Mouse (Mus musculus): ENCODE results near the gene Hoxa6. TPM values are rescaled to one million over a fixed set of nuclear protein-coding genes. Genes with fewer than 3 reads are reported as not detected.

Gene Hoxa6
- polyA plus RNA-seq, 1 experiment from 2014 or later = not detected

- peaks cover 3% of the 10 kb centered on the region for H3K4me1 ChIP-seq (ENCODE audit: control insufficient read depth, low read depth, low read length)
- peaks cover 100% of the 10 kb centered on the region for H3K27me3 ChIP-seq (ENCODE audit: control insufficient read depth, insufficient read depth, low read depth, low read length)
- no peak overlapping the region for H3K4me2 ChIP-seq (ENCODE audit: low read depth, low read length)
- no peak overlapping the region for H3K27ac ChIP-seq (ENCODE audit: low read length)
- no peaks in the 10 kb centered on the region for H3K9me3 ChIP-seq (replicated peaks; ENCODE audit: control insufficient read depth, low read length)
- no peak overlapping the region for H3K4me3 ChIP-seq (ENCODE audit: low read depth, low read length)
- no peak overlapping the region for H3K9ac ChIP-seq (ENCODE audit: low read depth, low read length)
- no peak for ATAC-seq (ENCODE audit: low read depth)
- no peaks in the 10 kb centered on the region for H3K36me3 ChIP-seq (ENCODE audit: control insufficient read depth, insufficient read depth)
- WGBS (ENCODE audit: insufficient replicate concordance) = 30% methylated on average over 13 of the region's 13 CpGs
These were observed 14.2 kb upstream of the Hoxa6 start for GRCm38 (mm10) chr6:52222729-52223128.

GRCm38 (mm10) chr6:52221993-52222685, 13.6 kb upstream of the Hoxa6 start:
- peaks cover 100% of the 10 kb centered on the region for H3K27me3 ChIP-seq (ENCODE audit: control insufficient read depth, insufficient read depth, low read depth, low read length)
- ATAC-seq (ENCODE audit: low read depth) = no peak
- 14% methylated on average over 21 of the region's 21 CpGs for WGBS (ENCODE audit: insufficient replicate concordance)
- H3K27ac ChIP-seq (ENCODE audit: low read length) = no peak overlapping the region
- peak overlapping the region; percentile 56 for H3K4me3 ChIP-seq (ENCODE audit: low read depth, low read length)
- no peaks in the 10 kb centered on the region for H3K9me3 ChIP-seq (replicated peaks; ENCODE audit: control insufficient read depth, low read length)
- H3K36me3 ChIP-seq (ENCODE audit: control insufficient read depth, insufficient read depth) = no peaks in the 10 kb centered on the region
- H3K4me1 ChIP-seq (ENCODE audit: control insufficient read depth, low read depth, low read length) = peaks cover 3% of the 10 kb centered on the region
- no peak overlapping the region for H3K9ac ChIP-seq (ENCODE audit: low read depth, low read length)
- H3K4me2 ChIP-seq (ENCODE audit: low read depth, low read length) = peak overlapping the region; percentile 66

GRCm38 (mm10) chr6:52221337-52221992, 12.9 kb upstream of the Hoxa6 start, which contains the start of gene Hoxa7:
TSS of gene Hoxa7 (minus strand) at chr6:52221854.
- Histone ChIP-seq H3K27ac (ENCODE audit: low read length) (no peak within 1 kb of the TSS), H3K27me3 (ENCODE audit: control insufficient read depth, insufficient read depth, low read depth, low read length) (peaks cover 100% of the 10 kb centered on the region)
- WGBS (ENCODE audit: insufficient replicate concordance) = 1% methylated on average over 46 of the region's 46 CpGs

GRCm38 (mm10) chr6:52220865-52221310, 12.4 kb upstream of the Hoxa6 start:
- H3K36me3 ChIP-seq (ENCODE audit: control insufficient read depth, insufficient read depth) = no peaks in the 10 kb centered on the region
- H3K27me3 ChIP-seq (ENCODE audit: control insufficient read depth, insufficient read depth, low read depth, low read length) = peaks cover 100% of the 10 kb centered on the region
- H3K27ac ChIP-seq (ENCODE audit: low read length) = no peak overlapping the region
- peaks cover 3% of the 10 kb centered on the region for H3K4me1 ChIP-seq (ENCODE audit: control insufficient read depth, low read depth, low read length)
- H3K9ac ChIP-seq (ENCODE audit: low read depth, low read length) = no peak overlapping the region
- peak overlapping the region; percentile 56; the same call in 1 of the 2 replicates for H3K4me3 ChIP-seq (ENCODE audit: low read depth, low read length)
- H3K4me2 ChIP-seq (ENCODE audit: low read depth, low read length) = peak overlapping the region; percentile 66; the same call in 1 of the 2 replicates
- no peaks in the 10 kb centered on the region for H3K9me3 ChIP-seq (replicated peaks; ENCODE audit: control insufficient read depth, low read length)
- 5% methylated on average over 12 of the region's 12 CpGs for WGBS (ENCODE audit: insufficient replicate concordance)
- ATAC-seq (ENCODE audit: low read depth) = no peak

More at GRCm38 (mm10) chr6:52221337-52221992, 12.9 kb upstream of the Hoxa6 start, which contains the start of gene Hoxa7:
- H3K4me1 ChIP-seq (ENCODE audit: control insufficient read depth, low read depth, low read length) = peaks cover 3% of the 10 kb centered on the region
- peak; percentile 13; the same call in 1 of the 2 replicates for ATAC-seq (ENCODE audit: low read depth)
- H3K4me3 ChIP-seq (ENCODE audit: low read depth, low read length) = peak within 1 kb of the TSS; percentile 56
- no peak within 1 kb of the TSS for H3K9ac ChIP-seq (ENCODE audit: low read depth, low read length)
- H3K36me3 ChIP-seq (ENCODE audit: control insufficient read depth, insufficient read depth) = no peaks in the 10 kb centered on the region
- peak within 1 kb of the TSS; percentile 66 for H3K4me2 ChIP-seq (ENCODE audit: low read depth, low read length)
- no peaks in the 10 kb centered on the region for H3K9me3 ChIP-seq (replicated peaks; ENCODE audit: control insufficient read depth, low read length)

GRCm38 (mm10) chr6:52220003-52220864, 11.7 kb upstream of the Hoxa6 start:
- Histone ChIP-seq H3K4me2 (ENCODE audit: low read depth, low read length) (no peak overlapping the region), H3K27me3 (ENCODE audit: control insufficient read depth, insufficient read depth, low read depth, low read length) (peaks cover 100% of the 10 kb centered on the region), H3K4me3 (ENCODE audit: low read depth, low read length) (peak overlapping the region; percentile 2; the same call in 1 of the 2 replicates), H3K9ac (ENCODE audit: low read depth, low read length) (no peak overlapping the region), H3K9me3 (replicated peaks; ENCODE audit: control insufficient read depth, low read length) (no peaks in the 10 kb centered on the region), H3K36me3 (ENCODE audit: control insufficient read depth, insufficient read depth) (no peaks in the 10 kb centered on the region), H3K4me1 (ENCODE audit: control insufficient read depth, low read depth, low read length) (peaks cover 3% of the 10 kb centered on the region), H3K27ac (ENCODE audit: low read length) (no peak overlapping the region)
- ATAC-seq (ENCODE audit: low read depth) = no peak
- WGBS (ENCODE audit: insufficient replicate concordance) = 25% methylated on average over 32 of the region's 32 CpGs

- H3K9ac ChIP-seq (ENCODE audit: low read depth, low read length) = no peak overlapping the region
- no peak overlapping the region for H3K4me2 ChIP-seq (ENCODE audit: low read depth, low read length)
- peaks cover 100% of the 10 kb centered on the region for H3K27me3 ChIP-seq (ENCODE audit: control insufficient read depth, insufficient read depth, low read depth, low read length)
- peaks cover 3% of the 10 kb centered on the region for H3K4me1 ChIP-seq (ENCODE audit: control insufficient read depth, low read depth, low read length)
- H3K9me3 ChIP-seq (replicated peaks; ENCODE audit: control insufficient read depth, low read length) = no peaks in the 10 kb centered on the region
- H3K27ac ChIP-seq (ENCODE audit: low read length) = no peak overlapping the region
- 46% methylated on average over 9 of the region's 9 CpGs for WGBS (ENCODE audit: insufficient replicate concordance)
- H3K4me3 ChIP-seq (ENCODE audit: low read depth, low read length) = no peak overlapping the region
- H3K36me3 ChIP-seq (ENCODE audit: control insufficient read depth, insufficient read depth) = no peaks in the 10 kb centered on the region
- no peak for ATAC-seq (ENCODE audit: low read depth)
These were observed 10.9 kb upstream of the Hoxa6 start for GRCm38 (mm10) chr6:52219234-52219942.

- peaks cover 99% of the 10 kb centered on the region for H3K27me3 ChIP-seq (ENCODE audit: control insufficient read depth, insufficient read depth, low read depth, low read length)
- peaks cover 3% of the 10 kb centered on the region for H3K4me1 ChIP-seq (ENCODE audit: control insufficient read depth, low read depth, low read length)
- no peak overlapping the region for H3K4me3 ChIP-seq (ENCODE audit: low read depth, low read length)
- H3K27ac ChIP-seq (ENCODE audit: low read length) = no peak overlapping the region
- no peaks in the 10 kb centered on the region for H3K36me3 ChIP-seq (ENCODE audit: control insufficient read depth, insufficient read depth)
- ATAC-seq (ENCODE audit: low read depth) = no peak
- no peaks in the 10 kb centered on the region for H3K9me3 ChIP-seq (replicated peaks; ENCODE audit: control insufficient read depth, low read length)
- 30% methylated on average over 14 of the region's 14 CpGs for WGBS (ENCODE audit: insufficient replicate concordance)
- H3K9ac ChIP-seq (ENCODE audit: low read depth, low read length) = no peak overlapping the region
- no peak overlapping the region for H3K4me2 ChIP-seq (ENCODE audit: low read depth, low read length)
These were observed 10.2 kb upstream of the Hoxa6 start for GRCm38 (mm10) chr6:52218643-52219215.

Data from liver, embryonic 16.5 days (tissue).